Mouse (Mus musculus): ENCODE measurements around the gene Mettl26. TPM values are rescaled to one million over a fixed set of nuclear protein-coding genes. Genes with fewer than 3 reads are reported as not detected.

Mettl26 gene
- polyA plus RNA-seq, 2 experiments = 52.0 to 62.9 TPM

GRCm38 (mm10) chr17:25887467-25887866, 12.6 kb downstream of the Mettl26 start:
- WGBS = 87% methylated on average over 10 of the region's 10 CpGs
- no peak overlapping the region for H3K4me2 ChIP-seq (replicated peaks; ENCODE audit: low read depth, low read length, severe bottlenecking)
- no peak overlapping the region for H3K9ac ChIP-seq (ENCODE audit: low read depth, low read length, severe bottlenecking)
- ATAC-seq (ENCODE audit: low FRiP score, low read depth) (no peak), DNase-seq (ENCODE audit: low spot score) (no peak)
- no peak overlapping the region for H3K27ac ChIP-seq (replicated peaks; ENCODE audit: low read depth, low read length)
- TF ChIP-seq POLR2A (IDR thresholded peaks at IDR 0.05; ENCODE audit: borderline replicate concordance, extremely low read depth, insufficient read depth, insufficient read length) = no peak
- peaks cover 64% of the 10 kb centered on the region for H3K36me3 ChIP-seq (ENCODE audit: control insufficient read depth, insufficient read depth, low read length)
- no peaks in the 10 kb centered on the region for H3K4me1 ChIP-seq (ENCODE audit: control insufficient read depth, insufficient read depth, low read length)
- H3K4me3 ChIP-seq (replicated peaks; ENCODE audit: low read length) = no peak overlapping the region
- H3K9me3 ChIP-seq (ENCODE audit: control insufficient read depth, low read length) = no peaks in the 10 kb centered on the region
- H3K27me3 ChIP-seq (ENCODE audit: control insufficient read depth, insufficient read depth, low read length) = no peaks in the 10 kb centered on the region

DNA sequence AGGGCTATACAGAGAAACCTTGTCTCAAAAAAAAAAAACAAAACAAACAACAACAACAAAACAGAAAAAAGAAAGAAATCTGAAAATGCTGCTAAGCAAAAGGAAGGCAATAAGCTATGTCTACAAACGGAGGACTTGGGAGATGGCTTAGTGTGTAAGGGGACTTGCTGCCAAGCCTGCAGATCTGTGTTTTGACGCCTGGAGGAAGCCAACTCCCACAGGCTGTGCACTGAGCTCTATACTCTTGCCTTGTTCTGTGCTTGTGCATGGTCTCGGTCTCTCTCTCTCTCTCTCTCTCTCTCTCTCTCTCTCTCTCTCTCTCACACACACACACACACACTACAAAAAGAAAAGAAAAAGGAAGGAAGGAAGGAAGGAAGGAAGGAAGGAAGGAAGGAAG, 14.0 kb downstream of the Mettl26 start:
- H3K27ac ChIP-seq (replicated peaks; ENCODE audit: low read depth, low read length) = no peak overlapping the region
- 88% methylated on average over 3 of the region's 3 CpGs for WGBS
- H3K4me2 ChIP-seq (replicated peaks; ENCODE audit: low read depth, low read length, severe bottlenecking) = no peak overlapping the region
- H3K36me3 ChIP-seq (ENCODE audit: control insufficient read depth, insufficient read depth, low read length) = peaks cover 50% of the 10 kb centered on the region
- TF ChIP-seq POLR2A (IDR thresholded peaks at IDR 0.05; ENCODE audit: borderline replicate concordance, extremely low read depth, insufficient read depth, insufficient read length) = no peak
- no peak overlapping the region for H3K9ac ChIP-seq (ENCODE audit: low read depth, low read length, severe bottlenecking)
- DNase-seq (ENCODE audit: low spot score) (no peak), ATAC-seq (ENCODE audit: low FRiP score, low read depth) (no peak)
- no peak overlapping the region for H3K4me3 ChIP-seq (replicated peaks; ENCODE audit: low read length)
- no peaks in the 10 kb centered on the region for H3K4me1 ChIP-seq (ENCODE audit: control insufficient read depth, insufficient read depth, low read length)
- H3K27me3 ChIP-seq (ENCODE audit: control insufficient read depth, insufficient read depth, low read length) = no peaks in the 10 kb centered on the region
- H3K9me3 ChIP-seq (ENCODE audit: control insufficient read depth, low read length) = no peaks in the 10 kb centered on the region

DNA sequence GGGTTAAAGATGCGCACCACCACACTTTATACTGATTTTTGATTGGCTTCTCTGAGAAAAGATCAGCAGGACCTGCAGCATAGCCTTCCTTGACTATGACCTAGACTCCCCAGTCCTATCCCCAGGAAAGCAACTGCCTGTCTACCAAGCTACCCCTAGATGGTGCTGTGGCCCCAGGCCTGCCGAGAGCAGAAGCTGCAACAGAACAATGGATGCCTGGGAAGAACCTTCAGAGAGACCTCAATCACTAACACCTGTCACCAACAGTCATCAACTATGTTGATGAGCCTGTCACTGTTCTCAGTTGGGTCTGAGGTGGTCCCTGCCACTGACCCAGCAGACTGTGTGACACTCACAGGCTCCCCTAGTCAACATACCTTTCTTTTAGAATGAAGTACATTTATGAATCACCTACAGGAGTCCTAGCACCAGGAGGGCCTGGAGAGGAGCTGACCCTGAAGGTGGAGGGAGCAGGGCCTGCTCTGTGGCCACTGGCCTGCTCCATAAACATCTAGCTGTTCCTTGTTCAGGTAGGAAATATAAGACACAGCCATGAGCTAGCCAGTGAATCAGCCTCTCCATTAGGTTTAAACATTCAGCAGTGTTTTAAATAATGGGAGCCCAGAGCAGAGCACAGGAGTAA, 19.2 kb downstream of the Mettl26 start:
- peak; percentile 78 for ATAC-seq (ENCODE audit: low FRiP score, low read depth)
- no peak overlapping the region for H3K4me2 ChIP-seq (replicated peaks; ENCODE audit: low read depth, low read length, severe bottlenecking)
- H3K27me3 ChIP-seq (ENCODE audit: control insufficient read depth, insufficient read depth, low read length) = no peaks in the 10 kb centered on the region
- no peak overlapping the region for H3K27ac ChIP-seq (replicated peaks; ENCODE audit: low read depth, low read length)
- H3K36me3 ChIP-seq (ENCODE audit: control insufficient read depth, insufficient read depth, low read length) = peaks cover 18% of the 10 kb centered on the region
- no peaks in the 10 kb centered on the region for H3K4me1 ChIP-seq (ENCODE audit: control insufficient read depth, insufficient read depth, low read length)
- H3K9ac ChIP-seq (ENCODE audit: low read depth, low read length, severe bottlenecking) = no peak overlapping the region
- H3K9me3 ChIP-seq (ENCODE audit: control insufficient read depth, low read length) = no peaks in the 10 kb centered on the region
- DNase-seq (ENCODE audit: low spot score) = peak; percentile 68
- TF ChIP-seq POLR2A (IDR thresholded peaks at IDR 0.05; ENCODE audit: borderline replicate concordance, extremely low read depth, insufficient read depth, insufficient read length) = no peak
- H3K4me3 ChIP-seq (replicated peaks; ENCODE audit: low read length) = no peak overlapping the region
- WGBS = 27% methylated on average over 2 of the region's 2 CpGs

DNA sequence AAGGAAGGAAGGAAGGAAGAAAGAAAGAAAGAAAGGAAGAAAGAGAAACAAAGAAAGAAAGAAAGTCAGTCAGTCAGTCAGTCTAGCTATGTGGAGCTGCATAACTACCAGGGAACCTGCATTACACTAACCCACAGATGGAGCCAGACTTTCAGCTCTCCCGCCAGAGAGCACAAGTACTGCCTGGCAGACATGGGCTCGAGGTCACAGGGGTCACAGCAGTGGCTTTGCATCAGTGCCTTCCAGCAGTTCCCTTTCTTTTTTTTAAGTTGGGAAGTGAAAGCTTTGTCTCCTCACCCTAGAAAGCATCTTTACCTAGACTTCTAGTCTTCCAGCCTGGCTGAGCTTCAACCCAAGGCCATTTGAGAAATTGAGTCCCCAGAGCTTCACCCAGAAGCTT, 20.5 kb downstream of the Mettl26 start:
- no peaks in the 10 kb centered on the region for H3K4me1 ChIP-seq (ENCODE audit: control insufficient read depth, insufficient read depth, low read length)
- no peak for TF ChIP-seq POLR2A (IDR thresholded peaks at IDR 0.05; ENCODE audit: borderline replicate concordance, extremely low read depth, insufficient read depth, insufficient read length)
- DNase-seq (ENCODE audit: low spot score) (no peak), ATAC-seq (ENCODE audit: low FRiP score, low read depth) (no peak)
- no peak overlapping the region for H3K4me3 ChIP-seq (replicated peaks; ENCODE audit: low read length)
- no peak overlapping the region for H3K27ac ChIP-seq (replicated peaks; ENCODE audit: low read depth, low read length)
- 55% methylated on average over 2 of the region's 2 CpGs for WGBS
- H3K36me3 ChIP-seq (ENCODE audit: control insufficient read depth, insufficient read depth, low read length) = peaks cover 10% of the 10 kb centered on the region
- H3K27me3 ChIP-seq (ENCODE audit: control insufficient read depth, insufficient read depth, low read length) = no peaks in the 10 kb centered on the region
- H3K4me2 ChIP-seq (replicated peaks; ENCODE audit: low read depth, low read length, severe bottlenecking) = no peak overlapping the region
- H3K9ac ChIP-seq (ENCODE audit: low read depth, low read length, severe bottlenecking) = no peak overlapping the region
- no peaks in the 10 kb centered on the region for H3K9me3 ChIP-seq (ENCODE audit: control insufficient read depth, low read length)

DNA sequence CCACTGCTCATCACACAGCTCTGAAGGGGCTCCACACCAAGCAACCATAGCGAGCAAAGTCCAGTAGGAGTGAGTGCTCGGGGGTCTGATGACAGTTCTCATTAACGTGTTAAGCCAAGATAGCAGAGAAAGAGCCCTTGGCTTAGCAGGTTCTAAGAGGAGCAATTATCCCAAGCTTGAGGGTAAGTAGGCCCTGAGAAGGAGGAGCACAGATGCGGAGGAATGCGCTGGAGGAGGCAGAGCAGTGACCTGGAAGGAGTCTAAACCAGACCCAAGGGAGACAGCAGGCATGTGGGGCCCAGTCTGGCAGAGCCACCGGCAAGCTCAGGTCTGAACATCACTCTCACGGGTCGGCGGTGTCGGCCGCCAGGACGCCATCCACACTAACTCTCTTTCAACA, 21.0 kb downstream of the Mettl26 start:
- Histone ChIP-seq H3K4me2 (replicated peaks; ENCODE audit: low read depth, low read length, severe bottlenecking) (no peak overlapping the region), H3K9ac (ENCODE audit: low read depth, low read length, severe bottlenecking) (no peak overlapping the region), H3K27ac (replicated peaks; ENCODE audit: low read depth, low read length) (no peak overlapping the region), H3K36me3 (ENCODE audit: control insufficient read depth, insufficient read depth, low read length) (peaks cover 10% of the 10 kb centered on the region), H3K4me3 (replicated peaks; ENCODE audit: low read length) (no peak overlapping the region), H3K9me3 (ENCODE audit: control insufficient read depth, low read length) (no peaks in the 10 kb centered on the region), H3K4me1 (ENCODE audit: control insufficient read depth, insufficient read depth, low read length) (no peaks in the 10 kb centered on the region), H3K27me3 (ENCODE audit: control insufficient read depth, insufficient read depth, low read length) (no peaks in the 10 kb centered on the region)
- ATAC-seq (ENCODE audit: low FRiP score, low read depth) (no peak), DNase-seq (ENCODE audit: low spot score) (no peak)
- 72% methylated on average over 12 of the region's 12 CpGs for WGBS
- TF ChIP-seq POLR2A (IDR thresholded peaks at IDR 0.05; ENCODE audit: borderline replicate concordance, extremely low read depth, insufficient read depth, insufficient read length) = no peak

All from limb, embryonic 14.5 days (tissue).